Mouse (Mus musculus) lung, embryonic 14.5 days (tissue): ENCODE results near the gene Ctdsp2. TPM values are rescaled to one million over a fixed set of nuclear protein-coding genes. Genes with fewer than 3 reads are reported as not detected.

Experiments
- ATAC-seq: fragments of 200-750 bp; cut with Nextera tagmentation; 2 replicates; pipeline ENCODE4 v1.8.0; 2017; ENCODE audit warnings: mild to moderate bottlenecking, moderate TSS enrichment, moderate library complexity; ENCODE audit not compliant: insufficient read depth
- DNase-seq: peaks from one replicate; pipeline ENCODE4 v3.0.0-alpha.2; 2015
- H3K27ac ChIP-seq: fragments of 300-500 bp; sonication (generic); 2 replicates; pipeline ENCODE4 v1.5.1; 2014; ENCODE audit warnings: low read depth, mild to moderate bottlenecking, moderate library complexity
- H3K27me3 ChIP-seq: fragments of 300-500 bp; sonication (generic); 2 replicates; pipeline ENCODE4 v1.6.1; 2014; ENCODE audit warnings: low read length, control low read depth; ENCODE audit not compliant: insufficient read depth
- H3K36me3 ChIP-seq: fragments of 300-500 bp; sonication (generic); 2 replicates; pipeline ENCODE4 v1.6.1; 2014; ENCODE audit warnings: control low read depth; ENCODE audit not compliant: insufficient read depth
- H3K4me1 ChIP-seq: fragments of 300-500 bp; sonication (generic); 2 replicates; pipeline ENCODE4 v1.6.1; 2014; ENCODE audit warnings: antibody characterized with exemption, control low read depth; ENCODE audit not compliant: insufficient read depth
- H3K4me2 ChIP-seq: fragments of 300-500 bp; sonication (generic); 2 replicates; pipeline ENCODE4 v1.6.1; 2014; ENCODE audit warnings: mild to moderate bottlenecking
- H3K4me3 ChIP-seq: fragments of 300-500 bp; sonication (generic); 2 replicates; pipeline ENCODE4 v1.5.1; 2014; ENCODE audit warnings: low read depth, low read length
- H3K9ac ChIP-seq: fragments of 300-500 bp; sonication (generic); 2 replicates; pipeline ENCODE4 v1.6.1; 2014
- H3K9me3 ChIP-seq: fragments of 300-500 bp; sonication (generic); 2 replicates; pipeline ENCODE4 v1.6.1; 2016; ENCODE audit warnings: low read depth, low read length, control low read depth
- CTCF ChIP-seq: IDR thresholded peaks from 2 replicates; pipeline ENCODE4 v1.5.1; 2016; ENCODE audit warnings: antibody characterized with exemption, low read depth
- WGBS: fragments of 180-500 bp; shearing (Covaris S2); extraction: QIAGEN DNeasy Blood & Tissue Kit; methylation state at CpG from one replicate; pipeline ENCODE4 v1.1.7; 2014; 5-methylcytosine and 5-hydroxymethylcytosine counted together
- polyA plus RNA-seq: library from polyadenylated mRNA; unstranded; fragments of >200 nt; fragmentation: Nextera tagmentation; extraction: Ambion mirVana; gene quantifications from 2 replicates; pipeline ENCODE4 v1.2.1, GENCODE M21; 2014

Gene Ctdsp2
- 112 and 113 TPM in 2 replicates for polyA plus RNA-seq

GRCm38 (mm10) chr10:126978277-126978994, at the start of gene Ctdsp2:
TSS of gene Ctdsp2 (plus strand) at chr10:126978717.
- Histone ChIP-seq H3K9ac (peak within 1 kb of the TSS; percentile 96), H3K27me3 (no peaks in the 10 kb centered on the region), H3K27ac (peak within 1 kb of the TSS; percentile 100), H3K4me1 (peaks cover 31% of the 10 kb centered on the region), H3K4me2 (peak within 1 kb of the TSS; percentile 91), H3K9me3 (no peaks in the 10 kb centered on the region), H3K4me3 (peak within 1 kb of the TSS; percentile 95), H3K36me3 (peaks cover 18% of the 10 kb centered on the region; the same call in 1 of the 2 replicates)
- TF ChIP-seq CTCF = no peak; the same call in 1 of the 2 replicates
- ATAC-seq (peak; percentile 89), DNase-seq (peak; percentile 100)
- under 1% methylated on average over 56 of the region's 56 CpGs for WGBS

GRCm38 (mm10) chr10:126928819-126929206, 49.7 kb upstream of the Ctdsp2 start:
- H3K4me1 ChIP-seq = peaks cover 43% of the 10 kb centered on the region
- peak overlapping the region; percentile 75 for H3K9ac ChIP-seq
- H3K36me3 ChIP-seq = no peaks in the 10 kb centered on the region
- no peaks in the 10 kb centered on the region for H3K27me3 ChIP-seq
- H3K9me3 ChIP-seq = no peaks in the 10 kb centered on the region
- ATAC-seq (no peak), DNase-seq (no peak)
- H3K4me3 ChIP-seq = peak overlapping the region; percentile 46
- 18% methylated on average over 12 of the region's 12 CpGs for WGBS
- peak overlapping the region; percentile 99 for H3K27ac ChIP-seq
- H3K4me2 ChIP-seq = peak overlapping the region; percentile 83
- no peak for TF ChIP-seq CTCF

GRCm38 (mm10) chr10:126929543-126929942, 49.0 kb upstream of the Ctdsp2 start:
- no peaks in the 10 kb centered on the region for H3K9me3 ChIP-seq
- no peak overlapping the region for H3K9ac ChIP-seq
- no peak for TF ChIP-seq CTCF
- H3K4me1 ChIP-seq = peaks cover 40% of the 10 kb centered on the region
- WGBS = 46% methylated on average over 3 of the region's 3 CpGs
- DNase-seq (no peak), ATAC-seq (no peak)
- H3K4me2 ChIP-seq = peak overlapping the region; percentile 83; the same call in 1 of the 2 replicates
- peak overlapping the region; percentile 99 for H3K27ac ChIP-seq
- 0 out of 2 replicates have a peak overlapping the region, but pooled peaks have one; percentile 1 for H3K4me3 ChIP-seq
- H3K27me3 ChIP-seq = no peaks in the 10 kb centered on the region
- no peaks in the 10 kb centered on the region for H3K36me3 ChIP-seq

GRCm38 (mm10) chr10:126930270-126931121, 48.0 kb upstream of the Ctdsp2 start:
- DNase-seq (peak; percentile 89), ATAC-seq (peak; percentile 81)
- Histone ChIP-seq H3K9ac (peak overlapping the region; percentile 57), H3K27me3 (no peaks in the 10 kb centered on the region), H3K4me1 (peaks cover 45% of the 10 kb centered on the region), H3K9me3 (no peaks in the 10 kb centered on the region), H3K27ac (peak overlapping the region; percentile 99), H3K36me3 (no peaks in the 10 kb centered on the region), H3K4me3 (peak overlapping the region; percentile 11; the same call in 1 of the 2 replicates), H3K4me2 (peak overlapping the region; percentile 83)
- no peak for TF ChIP-seq CTCF
- WGBS = 21% methylated on average over 15 of the region's 15 CpGs

GRCm38 (mm10) chr10:126931123-126931759, 47.3 kb upstream of the Ctdsp2 start:
- H3K4me1 ChIP-seq = peaks cover 51% of the 10 kb centered on the region
- WGBS = 20% methylated on average over 8 of the region's 8 CpGs
- no peaks in the 10 kb centered on the region for H3K36me3 ChIP-seq
- no peak overlapping the region for H3K4me3 ChIP-seq
- peak overlapping the region; percentile 32 for H3K4me2 ChIP-seq
- TF ChIP-seq CTCF = no peak
- peak overlapping the region; percentile 21; the same call in 1 of the 2 replicates for H3K9ac ChIP-seq
- DNase-seq (peak; percentile 66), ATAC-seq (peak; percentile 36)
- H3K9me3 ChIP-seq = no peaks in the 10 kb centered on the region
- peak overlapping the region; percentile 99 for H3K27ac ChIP-seq
- H3K27me3 ChIP-seq = no peaks in the 10 kb centered on the region

GRCm38 (mm10) chr10:126931760-126932139, 46.8 kb upstream of the Ctdsp2 start:
- Histone ChIP-seq H3K4me3 (no peak overlapping the region), H3K27me3 (no peaks in the 10 kb centered on the region), H3K4me2 (peak overlapping the region; percentile 32), H3K9ac (peak overlapping the region; percentile 21; the same call in 1 of the 2 replicates), H3K9me3 (no peaks in the 10 kb centered on the region), H3K36me3 (no peaks in the 10 kb centered on the region), H3K4me1 (peaks cover 51% of the 10 kb centered on the region), H3K27ac (peak overlapping the region; percentile 99)
- ATAC-seq (no peak), DNase-seq (no peak)
- no peak for TF ChIP-seq CTCF
